Mouse (Mus musculus): ENCODE measurements at regions not wholly inside any gene's neighbourhood (a gene's known extent, or its start where the extent isn't known, plus 50 kb on each side); places are given as distances from the start of the nearest gene placed in this dataset.
"Not testable (repeated sequence)": the region's sequence is repeated elsewhere in the genome, so short reads cannot be mapped to it uniquely, and the experiment has no call there.

GRCm38 (mm10) chr3:18452197-18452933, 504.2 kb downstream of the Cypt12 start:
- Histone ChIP-seq H3K27me3 (no peaks in the 10 kb centered on the region), H3K9ac (no peak overlapping the region), H3K9me3 (replicated peaks) (no peaks in the 10 kb centered on the region), H3K4me2 (no peak overlapping the region), H3K36me3 (no peaks in the 10 kb centered on the region), H3K27ac (no peak overlapping the region), H3K4me1 (replicated peaks) (no peaks in the 10 kb centered on the region), H3K4me3 (no peak overlapping the region)
- ATAC-seq (replicated peaks; ENCODE audit: insufficient number of reproducible peaks, insufficient read depth, low FRiP score, low read depth), result no peak
- 67% methylated on average over 3 of the region's 3 CpGs for WGBS

- 87% methylated on average over 3 of the region's 3 CpGs for WGBS
- no peaks in the 10 kb centered on the region for H3K9me3 ChIP-seq (replicated peaks)
- H3K27ac ChIP-seq, result no peak overlapping the region
- no peak overlapping the region for H3K9ac ChIP-seq
- H3K27me3 ChIP-seq, result no peaks in the 10 kb centered on the region
- no peaks in the 10 kb centered on the region for H3K36me3 ChIP-seq
- no peak for ATAC-seq (replicated peaks; ENCODE audit: insufficient number of reproducible peaks, insufficient read depth, low FRiP score, low read depth)
- H3K4me2 ChIP-seq, result no peak overlapping the region
- H3K4me3 ChIP-seq, result no peak overlapping the region
- H3K4me1 ChIP-seq (replicated peaks), result no peaks in the 10 kb centered on the region
Measured at GRCm38 (mm10) chr3:18453220-18453985, 505.2 kb downstream of the Cypt12 start.

GRCm38 (mm10) chr3:18453986-18454291, 505.7 kb downstream of the Cypt12 start:
- no peak for ATAC-seq (replicated peaks; ENCODE audit: insufficient number of reproducible peaks, insufficient read depth, low FRiP score, low read depth)
- 74% methylated on average over 2 of the region's 2 CpGs for WGBS

GRCm38 (mm10) chr3:18454558-18455191, 506.5 kb downstream of the Cypt12 start:
- not testable (repeated sequence) for H3K27me3 ChIP-seq; H3K4me2 ChIP-seq; H3K4me1 ChIP-seq (replicated peaks); ATAC-seq (replicated peaks; ENCODE audit: insufficient number of reproducible peaks, insufficient read depth, low FRiP score, low read depth); H3K36me3 ChIP-seq; H3K9me3 ChIP-seq (replicated peaks); H3K27ac ChIP-seq; H3K9ac ChIP-seq; H3K4me3 ChIP-seq
- 75% methylated on average over 4 of the region's 4 CpGs for WGBS

More at GRCm38 (mm10) chr3:18453986-18454291, 505.7 kb downstream of the Cypt12 start:
- H3K27me3 ChIP-seq, result no peaks in the 10 kb centered on the region
- no peak overlapping the region for H3K27ac ChIP-seq
- no peak overlapping the region for H3K9ac ChIP-seq
- no peak overlapping the region for H3K4me3 ChIP-seq
- no peak overlapping the region for H3K4me2 ChIP-seq
- H3K4me1 ChIP-seq (replicated peaks), result no peaks in the 10 kb centered on the region
- H3K36me3 ChIP-seq, result no peaks in the 10 kb centered on the region
- no peaks in the 10 kb centered on the region for H3K9me3 ChIP-seq (replicated peaks)

GRCm38 (mm10) chr3:18456033-18456690, 508.0 kb downstream of the Cypt12 start:
- H3K27ac ChIP-seq, result no peak overlapping the region
- no peaks in the 10 kb centered on the region for H3K27me3 ChIP-seq
- H3K36me3 ChIP-seq, result no peaks in the 10 kb centered on the region
- no peak overlapping the region for H3K4me3 ChIP-seq
- H3K9me3 ChIP-seq (replicated peaks), result no peaks in the 10 kb centered on the region
- WGBS, result 72% methylated on average over 2 of the region's 2 CpGs
- H3K9ac ChIP-seq, result no peak overlapping the region
- no peak overlapping the region for H3K4me2 ChIP-seq
- H3K4me1 ChIP-seq (replicated peaks), result no peaks in the 10 kb centered on the region
- ATAC-seq (replicated peaks; ENCODE audit: insufficient number of reproducible peaks, insufficient read depth, low FRiP score, low read depth), result no peak

GRCm38 (mm10) chr3:18460267-18460666, 512.1 kb downstream of the Cypt12 start:
- Histone ChIP-seq H3K9me3 (replicated peaks) (no peaks in the 10 kb centered on the region), H3K4me2 (no peak overlapping the region), H3K9ac (no peak overlapping the region), H3K4me3 (no peak overlapping the region), H3K4me1 (replicated peaks) (no peaks in the 10 kb centered on the region), H3K36me3 (no peaks in the 10 kb centered on the region), H3K27me3 (no peaks in the 10 kb centered on the region), H3K27ac (no peak overlapping the region)
- ATAC-seq (replicated peaks; ENCODE audit: insufficient number of reproducible peaks, insufficient read depth, low FRiP score, low read depth), result no peak
- WGBS, result 82% methylated on average over 1 of the region's 1 CpGs

- Histone ChIP-seq H3K9ac (no peak overlapping the region), H3K4me2 (no peak overlapping the region), H3K4me1 (replicated peaks) (no peaks in the 10 kb centered on the region), H3K9me3 (replicated peaks) (no peaks in the 10 kb centered on the region), H3K27me3 (no peaks in the 10 kb centered on the region), H3K36me3 (no peaks in the 10 kb centered on the region), H3K4me3 (no peak overlapping the region), H3K27ac (no peak overlapping the region)
- 64% methylated on average over 3 of the region's 3 CpGs for WGBS
- no peak for ATAC-seq (replicated peaks; ENCODE audit: insufficient number of reproducible peaks, insufficient read depth, low FRiP score, low read depth)
Measured at GRCm38 (mm10) chr3:18471846-18472245, 523.6 kb downstream of the Cypt12 start.

GRCm38 (mm10) chr3:18479557-18479956, 531.3 kb downstream of the Cypt12 start:
- no peak for ATAC-seq (replicated peaks; ENCODE audit: insufficient number of reproducible peaks, insufficient read depth, low FRiP score, low read depth)
- Histone ChIP-seq H3K9ac (no peak overlapping the region), H3K27ac (no peak overlapping the region), H3K27me3 (no peaks in the 10 kb centered on the region), H3K4me3 (no peak overlapping the region), H3K4me1 (replicated peaks) (no peaks in the 10 kb centered on the region), H3K4me2 (no peak overlapping the region), H3K36me3 (no peaks in the 10 kb centered on the region), H3K9me3 (replicated peaks) (no peaks in the 10 kb centered on the region)
- 62% methylated on average over 2 of the region's 2 CpGs for WGBS

GRCm38 (mm10) chr3:18482006-18482405, 533.8 kb downstream of the Cypt12 start:
- H3K9me3 ChIP-seq (replicated peaks), result no peaks in the 10 kb centered on the region
- no peak overlapping the region for H3K4me2 ChIP-seq
- 68% methylated on average over 2 of the region's 2 CpGs for WGBS
- H3K36me3 ChIP-seq, result no peaks in the 10 kb centered on the region
- H3K9ac ChIP-seq, result no peak overlapping the region
- H3K4me1 ChIP-seq (replicated peaks), result no peaks in the 10 kb centered on the region
- no peak overlapping the region for H3K4me3 ChIP-seq
- no peak for ATAC-seq (replicated peaks; ENCODE audit: insufficient number of reproducible peaks, insufficient read depth, low FRiP score, low read depth)
- no peak overlapping the region for H3K27ac ChIP-seq
- H3K27me3 ChIP-seq, result no peaks in the 10 kb centered on the region

- no peak for ATAC-seq (replicated peaks; ENCODE audit: insufficient number of reproducible peaks, insufficient read depth, low FRiP score, low read depth)
- no peak overlapping the region for H3K4me3 ChIP-seq
- no peaks in the 10 kb centered on the region for H3K4me1 ChIP-seq (replicated peaks)
- no peak overlapping the region for H3K9ac ChIP-seq
- H3K27me3 ChIP-seq, result no peaks in the 10 kb centered on the region
- WGBS, result 46% methylated on average over 2 of the region's 2 CpGs
- H3K36me3 ChIP-seq, result no peaks in the 10 kb centered on the region
- no peaks in the 10 kb centered on the region for H3K9me3 ChIP-seq (replicated peaks)
- H3K4me2 ChIP-seq, result no peak overlapping the region
- no peak overlapping the region for H3K27ac ChIP-seq
Measured at GRCm38 (mm10) chr3:18488886-18489285, 540.7 kb downstream of the Cypt12 start.

GRCm38 (mm10) chr3:18522562-18522961, 574.4 kb downstream of the Cypt12 start:
- Histone ChIP-seq H3K4me1 (replicated peaks) (no peaks in the 10 kb centered on the region), H3K9ac (no peak overlapping the region), H3K36me3 (no peaks in the 10 kb centered on the region), H3K27ac (no peak overlapping the region), H3K4me3 (no peak overlapping the region), H3K27me3 (no peaks in the 10 kb centered on the region), H3K4me2 (no peak overlapping the region), H3K9me3 (replicated peaks) (no peaks in the 10 kb centered on the region)
- ATAC-seq (replicated peaks; ENCODE audit: insufficient number of reproducible peaks, insufficient read depth, low FRiP score, low read depth), result no peak
- 68% methylated on average over 3 of the region's 3 CpGs for WGBS

All from heart, embryonic 15.5 days (tissue).